Mouse (Mus musculus) forebrain, embryonic 10.5 days (tissue): ENCODE results near the gene Egfem1. TPM values are rescaled to one million over a fixed set of nuclear protein-coding genes. Genes with fewer than 3 reads are reported as not detected.

Experiments
- DNase-seq: peaks from one replicate; pipeline ENCODE4 v3.0.0-alpha.2; 2017; ENCODE audit warnings: low spot score; ENCODE audit errors: extremely low spot score
- H3K27ac ChIP-seq: fragments of 300-500 bp; sonication (generic); 2 replicates; pipeline ENCODE4 v1.5.1; 2016; ENCODE audit warnings: mild to moderate bottlenecking
- H3K27me3 ChIP-seq: fragments of 300-500 bp; sonication (generic); 2 replicates; pipeline ENCODE4 v1.6.1; 2016; ENCODE audit warnings: mild to moderate bottlenecking; ENCODE audit not compliant: poor library complexity, severe bottlenecking
- H3K36me3 ChIP-seq: fragments of 300-500 bp; sonication (generic); replicated peaks from 2 replicates; pipeline ENCODE4 v1.6.1; 2016; ENCODE audit warnings: mild to moderate bottlenecking, moderate library complexity
- H3K4me1 ChIP-seq: fragments of 300-500 bp; sonication (generic); 2 replicates; pipeline ENCODE4 v1.6.1; 2016
- H3K4me3 ChIP-seq: fragments of 300-500 bp; sonication (generic); 2 replicates; pipeline ENCODE4 v1.5.1; 2016; ENCODE audit warnings: mild to moderate bottlenecking, moderate library complexity
- H3K9me3 ChIP-seq: fragments of 300-500 bp; sonication (generic); 2 replicates; pipeline ENCODE4 v1.6.1; 2016; ENCODE audit warnings: mild to moderate bottlenecking, moderate library complexity
- WGBS: fragments of 180-500 bp; shearing (Covaris S2); methylation state at CpG from one replicate; pipeline ENCODE4 v1.1.7; 2016; 5-methylcytosine and 5-hydroxymethylcytosine counted together
- polyA plus RNA-seq: library from polyadenylated mRNA; unstranded; fragments of >200 nt; fragmentation: Nextera tagmentation; extraction: Ambion mirVana; gene quantifications from 2 replicates; pipeline ENCODE4 v1.2.1, GENCODE M21; 2016

The Egfem1 gene
- polyA plus RNA-seq, 1 experiment from 2014 or later, result 4.0 TPM

GRCm38 (mm10) chr3:29082996-29083350, 1.1 kb downstream of the Egfem1 start:
- 2% methylated on average over 12 of the region's 12 CpGs for WGBS
- Histone ChIP-seq H3K27me3 (peaks cover 66% of the 10 kb centered on the region), H3K4me1 (peaks cover 25% of the 10 kb centered on the region), H3K36me3 (no peaks in the 10 kb centered on the region), H3K27ac (peak overlapping the region; percentile 80), H3K4me3 (peak overlapping the region; percentile 69), H3K9me3 (no peaks in the 10 kb centered on the region)
- DNase-seq, result no peak

- no peak overlapping the region for H3K27ac ChIP-seq
- WGBS, result 84% methylated on average over 2 of the region's 2 CpGs
Measured at GRCm38 (mm10) chr3:29098467-29098866, 16.6 kb downstream of the Egfem1 start.

GRCm38 (mm10) chr3:29106016-29106723, 24.3 kb downstream of the Egfem1 start:
- Histone ChIP-seq H3K9me3 (no peaks in the 10 kb centered on the region), H3K4me1 (0 out of 2 replicates have a peak, but pooled peaks cover 5% of the 10 kb centered on the region), H3K27ac (no peak overlapping the region), H3K4me3 (no peak overlapping the region), H3K27me3 (no peaks in the 10 kb centered on the region), H3K36me3 (no peaks in the 10 kb centered on the region)
- no peak for DNase-seq
- WGBS, result 87% methylated on average over 3 of the region's 3 CpGs

More at GRCm38 (mm10) chr3:29098467-29098866, 16.6 kb downstream of the Egfem1 start:
- Histone ChIP-seq H3K4me1 (peaks cover 7% of the 10 kb centered on the region; the same call in 1 of the 2 replicates), H3K36me3 (no peaks in the 10 kb centered on the region), H3K4me3 (no peak overlapping the region), H3K9me3 (no peaks in the 10 kb centered on the region), H3K27me3 (no peaks in the 10 kb centered on the region)
- no peak for DNase-seq

GRCm38 (mm10) chr3:29107134-29107533, 25.3 kb downstream of the Egfem1 start:
- H3K4me3 ChIP-seq, result no peak overlapping the region
- H3K27ac ChIP-seq, result no peak overlapping the region
- no peaks in the 10 kb centered on the region for H3K9me3 ChIP-seq
- H3K36me3 ChIP-seq, result no peaks in the 10 kb centered on the region
- no peaks in the 10 kb centered on the region for H3K27me3 ChIP-seq
- H3K4me1 ChIP-seq, result 0 out of 2 replicates have a peak, but pooled peaks cover 5% of the 10 kb centered on the region
- WGBS, result 74% methylated on average over 1 of the region's 1 CpGs
- DNase-seq, result no peak

- DNase-seq, result no peak
- Histone ChIP-seq H3K9me3 (no peaks in the 10 kb centered on the region), H3K4me3 (no peak overlapping the region), H3K27me3 (no peaks in the 10 kb centered on the region), H3K4me1 (no peaks in the 10 kb centered on the region), H3K27ac (no peak overlapping the region), H3K36me3 (no peaks in the 10 kb centered on the region)
- WGBS, result 84% methylated on average over 2 of the region's 2 CpGs
Measured at GRCm38 (mm10) chr3:29110321-29110720, 28.5 kb downstream of the Egfem1 start.

- Histone ChIP-seq H3K4me1 (peaks cover 3% of the 10 kb centered on the region; the same call in 1 of the 2 replicates), H3K9me3 (no peaks in the 10 kb centered on the region), H3K27me3 (no peaks in the 10 kb centered on the region), H3K36me3 (no peaks in the 10 kb centered on the region), H3K27ac (no peak overlapping the region), H3K4me3 (no peak overlapping the region)
- WGBS, result 97% methylated on average over 3 of the region's 3 CpGs
- no peak for DNase-seq
Measured at GRCm38 (mm10) chr3:29114517-29114916, 32.7 kb downstream of the Egfem1 start.

- H3K4me3 ChIP-seq, result no peak overlapping the region
- no peak overlapping the region for H3K27ac ChIP-seq
- H3K4me1 ChIP-seq, result peaks cover 3% of the 10 kb centered on the region; the same call in 1 of the 2 replicates
- H3K27me3 ChIP-seq, result no peaks in the 10 kb centered on the region
- DNase-seq, result no peak
- no peaks in the 10 kb centered on the region for H3K9me3 ChIP-seq
- 52% methylated on average over 1 of the region's 1 CpGs for WGBS
- H3K36me3 ChIP-seq, result no peaks in the 10 kb centered on the region
Measured at GRCm38 (mm10) chr3:29117379-29117778, 35.6 kb downstream of the Egfem1 start.

GRCm38 (mm10) chr3:29122556-29122955, 40.7 kb downstream of the Egfem1 start:
- Histone ChIP-seq H3K9me3 (no peaks in the 10 kb centered on the region), H3K4me1 (peaks cover 3% of the 10 kb centered on the region; the same call in 1 of the 2 replicates), H3K27ac (no peak overlapping the region), H3K27me3 (no peaks in the 10 kb centered on the region), H3K36me3 (no peaks in the 10 kb centered on the region), H3K4me3 (no peak overlapping the region)
- no peak for DNase-seq
- 91% methylated on average over 1 of the region's 1 CpGs for WGBS

- no peak for DNase-seq
- Histone ChIP-seq H3K27me3 (peaks cover 12% of the 10 kb centered on the region), H3K27ac (no peak overlapping the region), H3K36me3 (no peaks in the 10 kb centered on the region), H3K4me1 (peaks cover 32% of the 10 kb centered on the region), H3K4me3 (no peak overlapping the region), H3K9me3 (no peaks in the 10 kb centered on the region)
- 80% methylated on average over 2 of the region's 2 CpGs for WGBS
Measured at GRCm38 (mm10) chr3:29132054-29132931, 50.5 kb downstream of the Egfem1 start.

- Histone ChIP-seq H3K27ac (no peak overlapping the region), H3K4me1 (peaks cover 47% of the 10 kb centered on the region), H3K27me3 (peaks cover 12% of the 10 kb centered on the region), H3K36me3 (no peaks in the 10 kb centered on the region), H3K9me3 (no peaks in the 10 kb centered on the region), H3K4me3 (no peak overlapping the region)
- DNase-seq, result no peak
- 64% methylated on average over 11 of the region's 11 CpGs for WGBS
Measured at GRCm38 (mm10) chr3:29134509-29134908, 52.7 kb downstream of the Egfem1 start.

- H3K9me3 ChIP-seq, result no peaks in the 10 kb centered on the region
- H3K4me3 ChIP-seq, result no peak overlapping the region; the same call in 1 of the 2 replicates
- H3K4me1 ChIP-seq, result peaks cover 47% of the 10 kb centered on the region
- 14% methylated on average over 9 of the region's 9 CpGs for WGBS
- peak overlapping the region; percentile 60 for H3K27ac ChIP-seq
- no peaks in the 10 kb centered on the region for H3K36me3 ChIP-seq
- peaks cover 12% of the 10 kb centered on the region for H3K27me3 ChIP-seq
- DNase-seq, result no peak
Measured at GRCm38 (mm10) chr3:29135176-29136064, 53.6 kb downstream of the Egfem1 start.
